Mouse (Mus musculus): ENCODE data around the gene Cd302. TPM values are rescaled to one million over a fixed set of nuclear protein-coding genes. Genes with fewer than 3 reads are reported as not detected.

The Cd302 gene
- total and polyA plus RNA-seq, 3 experiments, result 9.2 to 10.6 (median 10.2) TPM

GRCm38 (mm10) chr2:60203733-60204132 lies 80.6 kb downstream of the Cd302 start:
- Histone ChIP-seq H3K36me3 (ENCODE audit: control insufficient read depth, insufficient read depth, low read length) (peaks cover 5% of the 10 kb centered on the region; the same call in 1 of the 2 replicates), H3K27ac (no peak overlapping the region), H3K4me3 (no peak overlapping the region), H3K9ac (ENCODE audit: low read depth, low read length) (no peak overlapping the region), H3K27me3 (ENCODE audit: control insufficient read depth, insufficient read depth, low read length) (no peaks in the 10 kb centered on the region), H3K4me1 (ENCODE audit: control insufficient read depth, insufficient read depth, low read length) (peaks cover 5% of the 10 kb centered on the region), H3K79me2 (replicated peaks; ENCODE audit: control insufficient read depth, insufficient read depth, low read length) (no peaks in the 10 kb centered on the region)
- TF ChIP-seq POLR2A (IDR thresholded peaks at IDR 0.05; ENCODE audit: insufficient read depth, low read depth, low read length) (no peak), CTCF (IDR thresholded peaks at IDR 0.05) (no peak), EP300 (IDR thresholded peaks at IDR 0.05; ENCODE audit: insufficient read depth, low read depth, low read length) (no peak)
- DNase-seq, result no peak
- intact Hi-C loops (cut with DNase I), result loop anchor here (10.0 kb wide), 1 partner anchor 679 kb away; no protein-coding TSS in a partner anchor
- 98% methylated on average over 4 of the region's 4 CpGs for WGBS

GRCm38 (mm10) chr2:60202900-60203530 lies 81.3 kb downstream of the Cd302 start:
- DNase-seq, result no peak
- H3K79me2 ChIP-seq (replicated peaks; ENCODE audit: control insufficient read depth, insufficient read depth, low read length), result no peaks in the 10 kb centered on the region
- intact Hi-C loops (cut with DNase I), result loop anchor here (10.0 kb wide), 1 partner anchor 678 kb away; no protein-coding TSS in a partner anchor
- H3K4me1 ChIP-seq (ENCODE audit: control insufficient read depth, insufficient read depth, low read length), result peaks cover 2% of the 10 kb centered on the region
- no peak for TF ChIP-seq CTCF (IDR thresholded peaks at IDR 0.05)
- no peak for TF ChIP-seq EP300 (IDR thresholded peaks at IDR 0.05; ENCODE audit: insufficient read depth, low read depth, low read length)
- TF ChIP-seq POLR2A (IDR thresholded peaks at IDR 0.05; ENCODE audit: insufficient read depth, low read depth, low read length), result no peak
- no peak overlapping the region for H3K27ac ChIP-seq
- no peak overlapping the region for H3K4me3 ChIP-seq
- 82% methylated on average over 8 of the region's 8 CpGs for WGBS
- no peak overlapping the region for H3K9ac ChIP-seq (ENCODE audit: low read depth, low read length)
- no peaks in the 10 kb centered on the region for H3K27me3 ChIP-seq (ENCODE audit: control insufficient read depth, insufficient read depth, low read length)
- H3K36me3 ChIP-seq (ENCODE audit: control insufficient read depth, insufficient read depth, low read length), result 0 out of 2 replicates have a peak, but pooled peaks cover 2% of the 10 kb centered on the region

Other genes with a start within 250 kb of the Cd302 start
- 10 to 100 TPM; 39.5 TPM for gene Baz2b, start 74.6 kb downstream of the Cd302 start, total RNA-seq (2021)
- 12.8 and 16.9 TPM in 2 replicates for gene Baz2b, start 74.6 kb downstream of the Cd302 start, polyA plus RNA-seq (2012; rRNA removed)
- 10 to 100 TPM; 20.9 to 24.8 TPM for gene March7, start 74.6 kb downstream of the Cd302 start, total RNA-seq (2021)
- 9.6 and 17.8 TPM in 2 replicates for gene March7, start 74.6 kb downstream of the Cd302 start, polyA plus RNA-seq (2012; rRNA removed)
- gene Ly75, start 98.8 kb upstream of the Cd302 start, total RNA-seq (2021), result under 1 TPM; 0.57 to 0.68 TPM
- 0.37 and 0.79 TPM in 2 replicates for gene Ly75, start 98.8 kb upstream of the Cd302 start, polyA plus RNA-seq (2012; rRNA removed)